Mouse (Mus musculus) ovary, adult 18-20 months (tissue): ENCODE data around the gene Gm13691.
"Not testable (repeated sequence)": the region's sequence is repeated elsewhere in the genome, so short reads cannot be mapped to it uniquely, and the experiment has no call there.

Experiments used
- DNase-seq: peaks from one replicate; pipeline ENCODE4 v3.0.0; 2022; ENCODE audit warnings: low spot score, mixed read lengths

Gene Gm13691

DNA sequence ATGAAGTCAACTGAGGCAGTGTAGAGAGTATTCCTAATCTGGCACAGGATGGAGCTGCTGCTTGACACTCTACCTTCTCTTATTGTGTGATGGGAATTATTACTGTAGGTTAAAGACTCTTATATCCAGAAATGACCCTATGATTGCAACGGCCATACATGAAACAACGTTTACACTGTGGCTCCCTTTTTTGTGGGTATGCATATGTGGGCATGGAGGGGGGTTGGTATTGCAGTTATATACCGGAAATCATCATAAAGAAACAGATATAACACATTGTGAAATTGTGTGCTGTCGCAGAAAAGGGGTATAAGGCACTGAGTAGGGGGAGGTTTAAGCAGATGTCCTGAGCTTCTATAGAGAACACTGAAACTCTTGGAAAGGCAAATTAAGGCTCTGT lies 45.6 kb downstream of the Gm13691 start:
- no peak for DNase-seq

GRCm38 (mm10) chr2:84037304-84037703 lies 47.0 kb downstream of the Gm13691 start:
- no peak for DNase-seq

- DNase-seq: not testable (repeated sequence)
Observed at GRCm38 (mm10) chr2:84037943-84038342, 47.6 kb downstream of the Gm13691 start.

DNA sequence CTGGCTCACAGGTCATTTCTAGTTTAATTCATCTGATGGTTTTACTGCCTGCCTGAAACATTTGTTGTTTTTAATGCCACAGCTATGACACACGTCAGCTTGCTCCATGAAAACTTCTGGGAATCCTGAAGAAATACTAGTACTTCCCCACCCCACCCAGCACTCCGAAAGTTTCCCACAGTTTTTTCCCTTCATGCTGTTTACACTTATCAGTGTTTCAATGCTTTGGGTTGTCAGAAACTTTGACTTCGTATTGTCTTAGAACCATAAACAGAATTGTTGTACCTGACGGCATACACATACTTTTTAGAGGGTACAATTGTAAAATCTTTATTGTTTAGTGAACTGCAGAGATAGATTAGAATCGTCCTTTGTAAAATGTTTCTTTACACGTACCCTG lies 48.9 kb downstream of the Gm13691 start:
- no peak for DNase-seq
